Mouse (Mus musculus) megakaryocyte, embryonic 14.5 days (primary cell): ENCODE results near the gene Plk2.

ENCODE experiments used
- FLI1 ChIP-seq: IDR thresholded peaks from 2 replicates; pipeline ENCODE4 v1.6.1; 2012; ENCODE audit warnings: low read length, inconsistent platforms, mixed read lengths
- GATA1 ChIP-seq: IDR thresholded peaks from 3 replicates; pipeline ENCODE4 v1.6.1; 2012; ENCODE audit warnings: mixed read lengths, low read length, inconsistent platforms, borderline replicate concordance

DNA sequence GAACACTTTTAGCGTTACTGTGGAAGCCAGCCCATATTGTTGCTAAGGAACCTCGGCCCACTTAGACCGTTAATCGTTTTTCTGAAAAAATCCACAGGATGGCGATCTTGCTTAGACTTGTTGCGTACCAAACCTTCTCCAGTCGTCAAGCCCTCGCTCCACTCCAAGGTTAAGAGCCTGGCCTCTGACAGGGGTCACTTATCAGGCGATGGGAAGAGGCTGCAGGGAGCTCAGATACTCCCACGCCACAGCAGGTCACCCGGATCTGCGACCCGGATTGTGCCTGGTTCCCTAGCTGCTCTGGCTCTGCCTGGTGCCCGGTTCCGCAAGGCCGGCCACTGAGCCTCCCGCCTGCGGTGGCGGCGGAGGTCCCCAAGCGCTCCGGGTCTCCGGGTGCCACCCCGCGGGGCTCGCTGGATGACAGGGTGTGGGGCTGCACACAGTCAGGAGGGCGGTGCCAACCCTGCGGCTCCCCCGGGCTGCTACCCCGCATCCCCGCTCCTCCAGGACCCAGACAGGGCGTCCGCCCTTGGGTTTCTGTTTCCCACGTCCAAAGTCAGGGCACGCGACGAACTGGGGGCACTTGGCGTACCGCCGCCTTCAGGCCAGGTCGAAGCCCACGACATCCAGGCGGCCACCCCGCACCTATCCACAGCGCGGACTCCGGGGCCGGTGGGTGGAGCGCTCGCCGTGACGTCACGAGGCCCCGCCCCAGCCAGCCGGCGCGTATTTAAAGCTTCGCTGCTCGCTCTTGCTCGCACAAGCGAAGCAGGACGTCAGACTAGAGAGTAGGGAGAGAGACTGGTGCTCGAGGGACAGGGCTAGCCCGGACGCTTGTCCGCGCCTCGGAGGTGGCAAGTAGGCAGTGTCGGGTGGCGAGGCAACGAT is at the start of gene Plk2:
- TF ChIP-seq FLI1 = no peak
- TF ChIP-seq GATA1 = no peak
